Mouse (Mus musculus): ENCODE data around the gene Trip10. TPM values are rescaled to one million over a fixed set of nuclear protein-coding genes. Genes with fewer than 3 reads are reported as not detected.

The Trip10 gene
- total and polyA plus RNA-seq, 3 experiments: 10.9 to 20.8 TPM; not detected in 1

- TF ChIP-seq TCF12 (IDR thresholded peaks at IDR 0.05; ENCODE audit: low read depth, low read length) (no peak), NRF1 (IDR thresholded peaks at IDR 0.05; ENCODE audit: insufficient read depth, low read depth, low read length, poor library complexity, severe bottlenecking) (no peak), ETS1 (IDR thresholded peaks at IDR 0.05; ENCODE audit: low read depth, low read length) (0 out of 2 replicates have a peak, but pooled peaks have one; percentile 10), SIN3A (IDR thresholded peaks at IDR 0.05; ENCODE audit: low read length) (0 out of 2 replicates have a peak, but pooled peaks have one; percentile 29), MYC (IDR thresholded peaks at IDR 0.05; ENCODE audit: low read depth, low read length) (no peak), NELFE (IDR thresholded peaks at IDR 0.05; ENCODE audit: low read depth, low read length) (0 out of 2 replicates have a peak, but pooled peaks have one; percentile 15), JUND (IDR thresholded peaks at IDR 0.05; ENCODE audit: low read depth, low read length) (no peak), MAFK (IDR thresholded peaks at IDR 0.05; ENCODE audit: borderline replicate concordance, low read depth, low read length) (peak; percentile 99), SMC3 (IDR thresholded peaks at IDR 0.05; ENCODE audit: low read depth, low read length) (no peak)
- no peak overlapping the region for H3K4me3 ChIP-seq (ENCODE audit: control insufficient read depth in 1 of 2, insufficient read depth in 1 of 2, low read depth in 2 of 2, low read length in 2 of 2)
- peaks cover 5 to 31% of the 10 kb centered on the region in 2 experiments for H3K4me1 ChIP-seq (ENCODE audit: control insufficient read depth in 1 of 2, insufficient read depth in 2 of 2, low read length in 2 of 2)
- peak; percentile 31 for DNase-seq (ENCODE audit: low read depth, low spot score)
- H3K27me3 ChIP-seq (ENCODE audit: control insufficient read depth in 1 of 2, insufficient read depth in 2 of 2, low read length in 2 of 2): no peaks in the 10 kb centered on the region
- H3K79me2 ChIP-seq (ENCODE audit: control insufficient read depth, insufficient read depth, low read length, poor library complexity): peaks cover 55% of the 10 kb centered on the region
- H3K36me3 ChIP-seq (ENCODE audit: control insufficient read depth in 1 of 2, insufficient read depth in 2 of 2, low read length in 2 of 2): peaks cover 3 to 28% of the 10 kb centered on the region in 2 experiments
- no peak overlapping the region for H3K9ac ChIP-seq (ENCODE audit: control insufficient read depth, low read depth, low read length, poor library complexity, severe bottlenecking)
- no peaks in the 10 kb centered on the region for H3K9me3 ChIP-seq (replicated peaks; ENCODE audit: insufficient read depth, low read length)
- no peak overlapping the region for H3K27ac ChIP-seq (ENCODE audit: control insufficient read depth, low read depth, low read length)
Measured at GRCm38 (mm10) chr17:57286718-57287355, 37.6 kb downstream of the Trip10 start.

- TF ChIP-seq ZC3H11A (IDR thresholded peaks at IDR 0.05; ENCODE audit: low read depth, low read length) (no peak), CTCF (IDR thresholded peaks at IDR 0.05 in 2 of 3, conservative IDR thresholded peaks at IDR 0.05 in 1 of 3; ENCODE audit: control insufficient read depth in 1 of 3, insufficient read depth in 1 of 3, low read depth in 2 of 3, low read length in 3 of 3, poor library complexity in 1 of 3, severe bottlenecking in 1 of 3) (no peak), ELF1 (IDR thresholded peaks at IDR 0.05; ENCODE audit: low read depth, low read length) (no peak), CHD2 (IDR thresholded peaks at IDR 0.05; ENCODE audit: low read length) (no peak), MAZ (IDR thresholded peaks at IDR 0.05; ENCODE audit: low read depth, low read length) (no peak), POLR2A (IDR thresholded peaks at IDR 0.05; ENCODE audit: control insufficient read depth in 1 of 2, insufficient read depth in 1 of 2, low read depth in 1 of 2, low read length in 2 of 2, poor library complexity in 1 of 2) (no peak), TBP (IDR thresholded peaks at IDR 0.05; ENCODE audit: low read depth, low read length) (no peak), TCF12 (IDR thresholded peaks at IDR 0.05; ENCODE audit: low read depth, low read length) (no peak), SMC3 (IDR thresholded peaks at IDR 0.05; ENCODE audit: low read depth, low read length) (no peak), ETS1 (IDR thresholded peaks at IDR 0.05; ENCODE audit: low read depth, low read length) (no peak), SIN3A (IDR thresholded peaks at IDR 0.05; ENCODE audit: low read length) (no peak), GATA1 (IDR thresholded peaks at IDR 0.05; ENCODE audit: low read depth, low read length) (no peak), CHD1 (IDR thresholded peaks at IDR 0.05; ENCODE audit: low read depth, low read length) (no peak), ZNF384 (IDR thresholded peaks at IDR 0.05; ENCODE audit: low read depth, low read length) (no peak), RAD21 (IDR thresholded peaks at IDR 0.05; ENCODE audit: low read depth, low read length) (no peak), MYC (IDR thresholded peaks at IDR 0.05; ENCODE audit: low read depth, low read length) (no peak), NELFE (IDR thresholded peaks at IDR 0.05; ENCODE audit: low read depth, low read length) (no peak)
- no peak overlapping the region for H3K9ac ChIP-seq (ENCODE audit: control insufficient read depth, low read depth, low read length, poor library complexity, severe bottlenecking)
- no peak overlapping the region for H3K4me3 ChIP-seq (ENCODE audit: control insufficient read depth in 1 of 2, insufficient read depth in 1 of 2, low read depth in 2 of 2, low read length in 2 of 2)
- no peaks in the 10 kb centered on the region for H3K9me3 ChIP-seq (replicated peaks; ENCODE audit: insufficient read depth, low read length)
- H3K4me1 ChIP-seq (ENCODE audit: control insufficient read depth in 1 of 2, insufficient read depth in 2 of 2, low read length in 2 of 2): peaks cover 5 to 34% of the 10 kb centered on the region in 2 experiments
- peaks cover 5 to 31% of the 10 kb centered on the region in 2 experiments for H3K36me3 ChIP-seq (ENCODE audit: control insufficient read depth in 1 of 2, insufficient read depth in 2 of 2, low read length in 2 of 2)
- peak overlapping the region; percentile 97; the same call in 1 of the 2 replicates for H3K27ac ChIP-seq (ENCODE audit: control insufficient read depth, low read depth, low read length)
- no peak for DNase-seq (ENCODE audit: low read depth, low spot score)
- no peaks in the 10 kb centered on the region for H3K27me3 ChIP-seq (ENCODE audit: control insufficient read depth in 1 of 2, insufficient read depth in 2 of 2, low read length in 2 of 2)
- H3K79me2 ChIP-seq (ENCODE audit: control insufficient read depth, insufficient read depth, low read length, poor library complexity): peaks cover 52% of the 10 kb centered on the region
Measured at GRCm38 (mm10) chr17:57289252-57289651, 40.0 kb downstream of the Trip10 start.

Measured in MEL (cell line).